Mouse (Mus musculus) bone marrow macrophage, adult 2 months (primary cell): ENCODE measurements around the gene Hist1h2bn. TPM values are rescaled to one million over a fixed set of nuclear protein-coding genes. Genes with fewer than 3 reads are reported as not detected.
A peak's percentile ranks its signal among the peaks of the same experiment; 100 is the strongest.
"Not testable (repeated sequence)": the region's sequence is repeated elsewhere in the genome, so short reads cannot be mapped to it uniquely, and the experiment has no call there.

Experiments used
- H3K27ac ChIP-seq: 2 replicates; pipeline ENCODE4 v1.5.1; 2012; ENCODE audit warnings: low read depth, low read length; ENCODE audit not compliant: insufficient read depth
- H3K4me1 ChIP-seq: 2 replicates; pipeline ENCODE4 v1.6.1; 2012; ENCODE audit warnings: low read length; ENCODE audit not compliant: control insufficient read depth, insufficient read depth
- H3K4me3 ChIP-seq: 2 replicates; pipeline ENCODE4 v1.5.1; 2012; ENCODE audit warnings: mild to moderate bottlenecking, low read length, moderate library complexity; ENCODE audit not compliant: insufficient read depth
- CTCF ChIP-seq: IDR thresholded peaks from 2 replicates; pipeline ENCODE4 v1.5.1; 2012; ENCODE audit warnings: low read depth, mild to moderate bottlenecking, low read length, moderate library complexity
- POLR2A ChIP-seq: IDR thresholded peaks from 2 replicates; pipeline ENCODE4 v1.6.1; 2012; ENCODE audit warnings: mild to moderate bottlenecking, low read depth, low read length, borderline replicate concordance
- polyA plus RNA-seq: library from polyadenylated mRNA; stranded (reverse); fragments of >200 nt; gene quantifications from 2 replicates; pipeline ENCODE4 v1.2.4, GENCODE M21; 2012; ENCODE audit not compliant: missing spikeins, insufficient read depth, insufficient read length

Gene Hist1h2bn
- 7.1 and 7.3 TPM in 2 replicates for polyA plus RNA-seq

DNA sequence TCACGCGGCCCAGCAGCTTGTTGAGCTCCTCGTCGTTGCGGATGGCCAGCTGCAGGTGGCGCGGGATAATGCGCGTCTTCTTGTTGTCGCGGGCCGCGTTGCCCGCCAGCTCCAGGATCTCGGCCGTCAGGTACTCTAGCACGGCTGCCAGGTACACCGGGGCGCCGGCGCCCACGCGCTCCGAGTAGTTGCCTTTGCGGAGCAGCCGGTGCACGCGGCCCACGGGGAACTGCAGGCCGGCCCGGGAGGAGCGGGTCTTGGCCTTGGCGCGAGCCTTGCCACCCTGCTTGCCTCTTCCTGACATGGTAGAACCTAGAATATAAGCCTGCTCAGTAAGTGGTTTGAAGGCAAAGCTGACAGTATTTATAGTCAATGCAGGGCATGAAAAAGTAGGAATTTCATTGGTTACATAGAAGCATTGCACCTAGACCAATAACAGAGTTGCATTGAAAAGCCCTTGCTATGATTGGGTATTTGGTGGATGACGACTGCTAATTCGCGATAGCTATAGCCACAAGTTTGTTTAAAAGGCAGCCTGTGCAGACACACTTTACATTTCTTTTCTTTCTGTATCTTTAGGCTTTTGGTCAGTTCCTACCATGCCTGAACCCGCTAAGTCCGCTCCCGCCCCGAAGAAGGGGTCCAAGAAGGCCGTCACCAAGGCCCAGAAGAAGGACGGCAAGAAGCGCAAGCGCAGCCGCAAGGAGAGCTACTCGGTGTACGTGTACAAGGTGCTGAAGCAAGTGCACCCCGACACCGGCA lies at the start of gene Hist1h2bn, which contains the start of gene Hist1h2ak:
Hist1h2bn (plus strand) TSS at position 600 of the 762 bp plus-strand sequence.
Hist1h2ak (minus strand) TSS at position 304 of the 762 bp plus-strand sequence.
- TF ChIP-seq POLR2A, result 0 out of 2 replicates have a peak, but pooled peaks have one; percentile 54
- H3K4me1 ChIP-seq, result not testable (repeated sequence)
- Histone ChIP-seq H3K4me3 (peak within 1 kb of the TSS; percentile 59), H3K27ac (peak within 1 kb of the TSS; percentile 79)

DNA sequence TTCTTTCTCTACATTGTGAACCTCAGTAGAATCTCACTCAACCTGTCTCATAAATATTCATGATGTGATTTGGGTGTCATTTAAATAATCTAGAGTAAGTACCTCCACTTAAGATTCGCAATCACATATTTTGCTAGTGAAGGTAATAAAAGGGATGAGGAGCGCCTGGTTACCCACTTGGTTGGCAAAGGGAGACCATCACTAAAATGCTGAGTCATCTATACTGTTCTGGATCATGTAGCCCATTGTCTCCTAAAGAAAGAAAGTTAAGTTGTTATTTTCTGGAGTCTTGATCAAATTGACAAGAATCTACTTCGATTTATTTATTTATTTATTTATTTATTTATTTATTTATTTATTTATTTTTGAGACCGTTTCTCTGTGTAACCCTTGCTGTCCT lies 47.3 kb upstream of the Hist1h2bn start:
- Histone ChIP-seq H3K4me1 (no peaks in the 10 kb centered on the region), H3K4me3 (no peak overlapping the region), H3K27ac (no peak overlapping the region)
- TF ChIP-seq POLR2A, result no peak
- no peak for TF ChIP-seq CTCF

DNA sequence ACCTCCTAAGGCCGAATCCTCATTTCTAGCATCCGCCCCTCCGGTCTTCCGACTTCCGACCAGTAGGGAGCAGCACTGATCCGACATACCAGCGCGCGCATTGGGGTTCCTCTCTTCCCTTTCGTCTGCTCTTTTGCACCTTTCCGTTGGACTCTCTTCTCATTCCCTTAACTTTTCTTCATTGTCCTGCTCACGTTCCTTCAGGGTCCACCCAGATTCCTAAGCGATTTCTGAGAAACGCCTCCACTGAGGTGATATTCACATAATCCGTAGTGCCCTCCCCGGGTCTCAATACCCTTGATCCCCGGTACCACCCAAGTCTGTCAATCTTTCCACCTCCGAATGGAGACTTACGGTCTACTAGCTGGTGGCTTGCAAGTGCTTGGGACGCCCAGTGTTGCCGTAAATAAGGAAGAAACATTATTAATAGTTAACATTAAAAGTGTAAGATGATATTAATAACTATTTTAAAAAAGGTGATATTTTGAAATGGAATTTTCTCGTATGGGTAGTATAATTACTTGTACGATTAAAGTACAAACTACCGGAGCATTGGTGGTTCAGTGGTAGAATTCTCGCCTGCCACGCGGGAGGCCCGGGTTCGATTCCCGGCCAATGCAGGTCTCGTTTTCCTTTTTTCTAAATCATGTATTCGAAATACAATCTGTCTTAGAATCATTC lies 43.8 kb upstream of the Hist1h2bn start:
- H3K4me1 ChIP-seq, result no peaks in the 10 kb centered on the region
- no peak for TF ChIP-seq POLR2A
- TF ChIP-seq CTCF, result peak; percentile 69
- peak overlapping the region; percentile 31; the same call in 1 of the 2 replicates for H3K27ac ChIP-seq
- peak overlapping the region; percentile 88 for H3K4me3 ChIP-seq

DNA sequence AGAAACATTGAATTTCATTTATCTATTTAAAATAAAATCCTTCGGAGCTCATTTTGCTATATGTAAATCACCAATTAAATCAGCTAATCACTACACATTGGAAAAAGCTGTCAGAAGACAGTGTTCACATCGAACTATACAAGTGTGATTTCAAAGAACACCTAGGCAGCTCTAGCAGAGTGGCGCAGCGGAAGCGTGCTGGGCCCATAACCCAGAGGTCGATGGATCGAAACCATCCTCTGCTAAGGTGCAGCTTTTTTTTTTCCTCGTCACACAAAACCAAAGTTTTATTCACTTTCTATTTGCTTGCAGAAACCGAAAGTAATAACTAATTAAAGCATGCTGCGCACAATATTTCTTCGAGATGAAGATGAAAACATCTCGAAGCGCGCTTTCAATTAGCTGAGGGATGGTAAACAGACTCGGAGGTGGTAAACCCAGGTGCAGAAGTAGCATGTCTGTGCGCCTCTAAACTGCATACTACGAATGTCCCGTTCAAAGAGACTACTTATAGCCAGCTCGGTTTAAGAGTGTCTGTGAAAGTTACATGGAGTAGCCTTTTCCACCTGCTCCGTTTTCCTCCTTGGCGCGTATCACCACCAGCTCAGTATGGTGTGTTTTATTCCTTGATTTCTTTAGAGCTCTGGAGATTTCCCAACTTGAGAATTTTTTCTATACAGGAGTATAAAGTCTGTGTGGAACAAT lies 43.0 kb upstream of the Hist1h2bn start:
- no peaks in the 10 kb centered on the region for H3K4me1 ChIP-seq
- TF ChIP-seq POLR2A, result no peak
- TF ChIP-seq CTCF, result no peak
- H3K4me3 ChIP-seq, result peak overlapping the region; percentile 70
- no peak overlapping the region for H3K27ac ChIP-seq

DNA sequence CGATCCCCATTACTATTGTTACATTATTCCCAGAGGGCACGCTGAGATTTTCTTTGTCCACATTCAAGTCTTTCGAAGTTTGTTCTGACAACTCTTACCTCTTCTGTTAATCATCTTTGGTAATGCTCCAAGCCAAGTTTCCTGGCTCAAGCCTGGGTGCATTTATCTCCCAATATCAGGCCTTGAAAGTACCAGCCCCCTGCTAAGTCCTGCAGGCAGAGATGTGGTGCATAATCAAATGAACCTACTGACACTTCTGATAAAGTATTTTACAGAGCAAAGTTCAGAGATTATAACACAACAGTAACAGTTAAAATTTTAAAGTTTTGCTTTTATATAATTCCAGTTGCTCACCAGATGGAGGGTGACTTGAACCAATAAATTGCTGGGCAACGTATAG lies 42.2 kb upstream of the Hist1h2bn start:
- H3K27ac ChIP-seq, result no peak overlapping the region
- no peak for TF ChIP-seq POLR2A
- no peak for TF ChIP-seq CTCF
- peak overlapping the region; percentile 70 for H3K4me3 ChIP-seq
- H3K4me1 ChIP-seq, result no peaks in the 10 kb centered on the region

DNA sequence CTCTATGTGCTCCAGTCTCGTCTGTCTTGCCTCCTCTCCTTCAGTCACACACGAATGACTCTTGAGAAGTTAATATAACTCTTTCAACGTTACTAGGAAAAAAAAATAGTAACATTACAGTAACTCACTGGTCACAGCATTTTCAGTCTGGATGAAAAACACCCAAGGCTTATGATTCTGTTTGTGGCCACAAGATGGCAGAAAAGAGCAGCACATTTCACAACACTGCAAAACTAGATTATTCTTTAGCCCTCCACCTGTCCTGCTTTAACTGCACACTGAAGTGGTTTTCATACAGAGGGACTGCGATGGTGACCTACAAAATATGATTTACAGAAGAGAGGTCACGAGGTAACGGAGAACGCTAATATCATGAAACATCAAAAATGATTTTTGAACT lies 39.2 kb upstream of the Hist1h2bn start:
- H3K27ac ChIP-seq, result no peak overlapping the region
- peak overlapping the region; percentile 52 for H3K4me3 ChIP-seq
- TF ChIP-seq CTCF (no peak), POLR2A (no peak)
- H3K4me1 ChIP-seq, result peaks cover 6% of the 10 kb centered on the region; the same call in 1 of the 2 replicates

DNA sequence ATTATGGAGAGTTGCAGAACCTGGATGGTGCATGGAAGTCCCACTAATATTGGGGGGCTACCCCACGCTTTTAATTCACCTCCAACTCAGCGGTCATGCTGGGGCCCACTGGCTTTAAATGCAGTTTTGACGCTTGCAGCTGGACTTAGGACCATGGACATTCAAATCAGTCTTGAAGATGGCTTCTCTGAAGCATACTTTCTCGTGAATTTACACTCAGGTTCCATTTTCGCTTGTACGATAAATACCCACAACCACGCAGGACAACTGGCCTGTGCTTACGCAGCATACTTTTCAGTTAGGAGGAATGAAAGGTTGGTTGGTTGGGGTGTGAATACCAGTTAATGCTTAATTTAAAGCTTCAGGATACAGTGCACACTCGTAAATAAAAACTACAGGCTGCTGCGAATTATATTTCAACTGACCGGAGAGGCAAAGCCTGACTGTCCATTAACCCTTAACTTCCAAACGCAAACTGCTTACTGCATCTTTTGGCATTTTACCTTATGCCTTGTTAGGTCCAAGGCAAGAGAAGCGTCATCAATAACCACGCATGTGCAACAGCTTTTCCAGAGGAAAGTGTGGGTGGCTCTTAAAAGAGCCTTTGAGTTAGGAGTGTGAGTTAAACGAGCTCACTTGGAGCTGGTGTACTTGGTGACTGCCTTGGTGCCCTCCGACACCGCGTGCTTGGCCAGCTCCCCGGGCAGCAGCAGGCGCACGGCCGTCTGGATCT lies 38.6 kb upstream of the Hist1h2bn start:
- TF ChIP-seq POLR2A (no peak), CTCF (no peak)
- Histone ChIP-seq H3K4me1 (peaks cover 11% of the 10 kb centered on the region), H3K4me3 (peak overlapping the region; percentile 52), H3K27ac (peak overlapping the region; percentile 68)

DNA sequence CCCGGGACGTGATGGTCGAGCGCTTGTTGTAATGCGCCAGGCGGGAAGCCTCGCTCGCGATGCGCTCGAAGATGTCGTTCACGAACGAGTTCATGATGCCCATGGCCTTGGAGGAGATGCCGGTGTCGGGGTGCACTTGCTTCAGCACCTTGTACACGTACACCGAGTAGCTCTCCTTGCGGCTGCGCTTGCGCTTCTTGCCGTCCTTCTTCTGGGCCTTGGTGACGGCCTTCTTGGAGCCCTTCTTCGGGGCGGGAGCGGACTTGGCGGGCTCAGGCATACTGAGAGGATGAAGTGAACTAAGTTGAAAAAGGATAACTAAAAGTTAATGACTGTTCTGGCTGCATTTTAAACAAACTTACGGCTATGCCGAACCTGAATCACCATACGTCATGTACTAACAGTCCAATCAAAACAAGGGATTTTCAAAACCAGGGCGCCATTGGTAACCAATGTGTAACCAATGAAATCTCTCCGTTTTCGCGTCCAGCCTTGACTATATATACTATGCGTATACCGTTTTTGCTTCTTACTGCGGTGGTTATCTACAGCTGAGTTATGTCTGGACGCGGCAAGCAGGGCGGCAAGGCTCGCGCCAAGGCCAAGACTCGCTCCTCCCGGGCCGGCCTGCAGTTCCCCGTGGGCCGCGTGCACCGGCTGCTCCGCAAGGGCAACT lies 37.9 kb upstream of the Hist1h2bn start, which contains the start of the genes Hist1h2bl and Hist1h2ai:
Hist1h2bl (minus strand) TSS at position 280 of the 676 bp plus-strand sequence.
Hist1h2ai (plus strand) TSS at position 559 of the 676 bp plus-strand sequence.
- Histone ChIP-seq H3K4me3 (peak within 1 kb of the TSS; percentile 62), H3K4me1 (peaks cover 13% of the 10 kb centered on the region), H3K27ac (peak within 1 kb of the TSS; percentile 88)

DNA sequence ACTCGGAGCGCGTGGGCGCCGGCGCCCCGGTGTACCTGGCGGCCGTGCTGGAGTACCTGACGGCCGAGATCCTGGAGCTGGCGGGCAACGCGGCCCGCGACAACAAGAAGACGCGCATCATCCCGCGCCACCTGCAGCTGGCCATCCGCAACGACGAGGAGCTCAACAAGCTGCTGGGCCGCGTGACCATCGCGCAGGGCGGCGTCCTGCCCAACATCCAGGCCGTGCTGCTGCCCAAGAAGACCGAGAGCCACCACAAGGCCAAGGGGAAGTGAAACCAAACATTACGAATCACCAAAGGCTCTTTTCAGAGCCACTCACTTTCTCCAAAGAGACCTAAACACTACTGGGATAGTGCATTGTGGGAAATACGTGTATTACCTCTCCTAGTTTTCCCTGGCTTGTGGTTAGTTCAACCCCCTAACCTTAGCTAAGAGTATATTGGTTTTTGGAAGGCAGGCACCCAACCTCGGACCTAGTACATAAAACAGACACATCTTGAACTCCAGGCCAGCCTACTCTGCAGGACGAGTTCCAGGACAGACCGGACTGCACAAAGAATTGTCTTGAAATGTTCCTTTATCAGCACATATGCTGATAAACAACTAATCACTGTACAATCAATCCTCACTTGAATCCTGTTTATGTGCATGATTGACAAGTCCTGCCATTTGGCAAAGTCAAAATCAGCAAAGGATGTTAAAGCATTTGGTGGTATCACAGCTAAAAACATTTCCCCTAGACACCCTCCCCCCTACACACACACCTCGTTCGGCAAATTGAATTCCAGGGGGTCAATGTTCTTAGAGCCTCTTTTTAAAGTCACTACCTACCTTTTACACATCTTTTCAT lies 37.2 kb upstream of the Hist1h2bn start:
- Histone ChIP-seq H3K4me1 (peaks cover 13% of the 10 kb centered on the region), H3K4me3 (peak overlapping the region; percentile 62), H3K27ac (peak overlapping the region; percentile 88)

DNA sequence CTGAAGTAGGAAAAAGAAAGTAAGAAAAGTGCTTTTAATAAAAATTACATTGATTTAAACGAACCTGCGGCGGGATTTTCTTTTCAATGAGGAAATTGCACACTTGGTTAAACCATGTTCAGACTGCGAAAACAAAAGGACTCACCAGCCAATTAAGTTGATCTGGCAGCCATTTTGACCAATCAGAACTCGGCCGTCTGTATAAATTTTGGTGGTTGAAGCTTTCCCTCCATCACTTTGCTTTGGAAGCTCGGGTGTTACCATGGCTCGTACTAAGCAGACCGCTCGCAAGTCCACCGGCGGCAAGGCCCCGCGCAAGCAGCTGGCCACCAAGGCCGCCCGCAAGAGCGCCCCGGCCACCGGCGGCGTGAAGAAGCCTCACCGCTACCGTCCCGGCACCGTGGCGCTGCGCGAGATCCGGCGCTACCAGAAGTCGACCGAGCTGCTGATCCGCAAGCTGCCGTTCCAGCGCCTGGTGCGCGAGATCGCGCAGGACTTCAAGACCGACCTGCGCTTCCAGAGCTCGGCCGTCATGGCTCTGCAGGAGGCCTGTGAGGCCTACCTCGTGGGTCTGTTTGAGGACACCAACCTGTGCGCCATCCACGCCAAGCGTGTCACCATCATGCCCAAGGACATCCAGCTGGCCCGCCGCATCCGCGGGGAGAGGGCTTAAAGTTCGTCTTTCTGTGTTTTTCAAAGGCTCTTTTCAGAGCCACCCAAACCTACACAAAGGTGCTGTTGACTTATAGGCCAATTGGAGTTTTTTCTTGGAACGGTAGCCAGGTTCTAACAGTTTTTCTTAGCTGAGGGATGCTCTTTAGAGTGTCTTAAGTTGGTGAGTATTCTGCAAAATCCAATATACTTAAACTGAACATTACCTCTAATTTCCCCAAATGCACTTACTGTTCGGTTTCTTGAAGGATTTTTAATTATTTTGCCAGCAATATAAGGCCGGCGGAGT lies 36.2 kb upstream of the Hist1h2bn start, which contains the start of gene Hist1h3h:
Hist1h3h (plus strand) TSS at position 263 of the 961 bp plus-strand sequence.
- Histone ChIP-seq H3K27ac (peak within 1 kb of the TSS; percentile 90), H3K4me3 (peak within 1 kb of the TSS; percentile 64), H3K4me1 (peaks cover 15% of the 10 kb centered on the region)
